Mouse (Mus musculus): ENCODE results near the gene Gpatch8. TPM values are rescaled to one million over a fixed set of nuclear protein-coding genes. Genes with fewer than 3 reads are reported as not detected.

Gene Gpatch8
- polyA plus RNA-seq, 1 experiment from 2014 or later: 36.1 TPM

- Histone ChIP-seq H3K27me3 (replicated peaks; ENCODE audit: control insufficient read depth, insufficient read depth, low read length) (no peaks in the 10 kb centered on the region), H3K4me2 (ENCODE audit: low read depth, low read length) (no peak overlapping the region), H3K27ac (replicated peaks; ENCODE audit: low read depth, low read length) (no peak overlapping the region), H3K9me3 (ENCODE audit: control insufficient read depth, low read length) (no peaks in the 10 kb centered on the region), H3K9ac (ENCODE audit: low read depth, low read length) (no peak overlapping the region), H3K4me1 (ENCODE audit: control insufficient read depth, insufficient read depth, low read length) (peaks cover 16% of the 10 kb centered on the region), H3K36me3 (ENCODE audit: control insufficient read depth, insufficient read depth, low read length) (peaks cover 62% of the 10 kb centered on the region), H3K4me3 (ENCODE audit: low read depth, low read length) (no peak overlapping the region)
- ATAC-seq (ENCODE audit: low read depth) (no peak; the same call in 1 of the 2 replicates), DNase-seq (ENCODE audit: low spot score) (peak; percentile 93)
- 7% methylated on average over 7 of the region's 7 CpGs for WGBS
These were observed 121.8 kb downstream of the Gpatch8 start for GRCm38 (mm10) chr11:102434406-102434805.

GRCm38 (mm10) chr11:102433866-102434265 is 122.3 kb downstream of the Gpatch8 start:
- DNase-seq (ENCODE audit: low spot score): no peak
- no peak overlapping the region for H3K4me3 ChIP-seq (ENCODE audit: low read depth, low read length)
- H3K27ac ChIP-seq (replicated peaks; ENCODE audit: low read depth, low read length): no peak overlapping the region
- peaks cover 56% of the 10 kb centered on the region for H3K36me3 ChIP-seq (ENCODE audit: control insufficient read depth, insufficient read depth, low read length)
- WGBS: 96% methylated on average over 7 of the region's 7 CpGs
- no peaks in the 10 kb centered on the region for H3K9me3 ChIP-seq (ENCODE audit: control insufficient read depth, low read length)
- no peak overlapping the region for H3K9ac ChIP-seq (ENCODE audit: low read depth, low read length)
- no peak overlapping the region for H3K4me2 ChIP-seq (ENCODE audit: low read depth, low read length)
- no peak for ATAC-seq (ENCODE audit: low read depth)
- peaks cover 16% of the 10 kb centered on the region for H3K4me1 ChIP-seq (ENCODE audit: control insufficient read depth, insufficient read depth, low read length)
- no peaks in the 10 kb centered on the region for H3K27me3 ChIP-seq (replicated peaks; ENCODE audit: control insufficient read depth, insufficient read depth, low read length)

DNA sequence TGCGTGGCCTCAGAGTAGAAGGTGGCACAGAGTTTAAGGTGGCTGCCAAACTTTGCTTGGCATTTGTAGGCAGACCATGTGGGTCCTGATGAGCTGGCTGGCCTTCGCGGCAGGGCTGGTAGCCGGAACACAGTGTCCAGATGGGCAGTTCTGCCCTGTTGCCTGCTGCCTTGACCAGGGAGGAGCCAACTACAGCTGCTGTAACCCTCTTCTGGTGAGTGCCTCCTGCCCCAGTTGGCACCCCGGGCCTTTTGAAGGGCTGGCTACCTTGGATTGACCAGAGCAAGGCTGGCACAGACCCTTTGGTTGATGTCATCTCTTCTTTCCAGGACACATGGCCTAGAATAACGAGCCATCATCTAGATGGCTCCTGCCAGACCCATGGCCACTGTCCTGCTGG is 123.3 kb downstream of the Gpatch8 start:
- Histone ChIP-seq H3K9me3 (ENCODE audit: control insufficient read depth, low read length) (no peaks in the 10 kb centered on the region), H3K4me3 (ENCODE audit: low read depth, low read length) (no peak overlapping the region), H3K36me3 (ENCODE audit: control insufficient read depth, insufficient read depth, low read length) (peaks cover 47% of the 10 kb centered on the region), H3K27ac (replicated peaks; ENCODE audit: low read depth, low read length) (no peak overlapping the region), H3K27me3 (replicated peaks; ENCODE audit: control insufficient read depth, insufficient read depth, low read length) (no peaks in the 10 kb centered on the region), H3K4me1 (ENCODE audit: control insufficient read depth, insufficient read depth, low read length) (peaks cover 13% of the 10 kb centered on the region), H3K9ac (ENCODE audit: low read depth, low read length) (peak overlapping the region; percentile 25; the same call in 1 of the 2 replicates), H3K4me2 (ENCODE audit: low read depth, low read length) (no peak overlapping the region)
- WGBS: 93% methylated on average over 6 of the region's 6 CpGs
- DNase-seq (ENCODE audit: low spot score): no peak
- no peak for ATAC-seq (ENCODE audit: low read depth)

DNA sequence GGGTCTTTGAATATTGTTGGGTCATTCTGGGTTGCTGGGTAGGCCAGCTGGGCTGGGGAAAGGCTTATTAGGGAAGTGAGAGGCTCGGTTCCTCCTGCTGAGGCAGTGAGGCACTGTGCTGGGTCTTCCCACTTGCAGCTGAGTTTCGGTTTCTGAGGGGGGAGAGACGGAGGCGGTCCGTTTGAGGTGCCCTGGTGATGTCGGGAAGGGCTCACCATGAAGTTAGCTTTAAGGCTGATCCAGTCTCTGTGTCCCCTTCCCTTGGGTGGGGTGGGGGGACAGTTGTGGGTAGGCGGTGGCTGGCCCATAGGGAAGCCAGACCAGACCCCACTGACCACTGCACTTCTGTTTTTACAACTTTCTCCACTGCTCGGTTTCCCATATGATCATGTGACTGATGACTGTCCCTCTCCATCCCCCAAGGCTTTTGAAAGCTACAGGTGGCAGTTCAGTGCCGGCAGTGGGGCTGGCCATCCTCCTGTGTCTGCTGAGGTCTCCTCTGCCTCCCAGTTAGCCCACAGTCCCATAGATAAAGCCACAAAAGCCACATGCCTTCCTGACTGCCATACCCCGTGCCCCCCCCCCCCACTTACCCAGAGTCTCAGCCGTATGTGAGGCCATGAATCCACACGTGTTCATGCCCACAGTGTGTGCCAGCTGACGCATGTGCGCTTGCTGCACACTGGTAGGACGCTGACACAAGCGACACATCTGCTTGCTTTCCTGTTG is 123.9 kb downstream of the Gpatch8 start:
- Histone ChIP-seq H3K9ac (ENCODE audit: low read depth, low read length) (no peak overlapping the region), H3K4me1 (ENCODE audit: control insufficient read depth, insufficient read depth, low read length) (peaks cover 7% of the 10 kb centered on the region; the same call in 1 of the 2 replicates)

GRCm38 (mm10) chr11:102431728-102432114 is 124.5 kb downstream of the Gpatch8 start:
- H3K9me3 ChIP-seq (ENCODE audit: control insufficient read depth, low read length): no peaks in the 10 kb centered on the region
- no peaks in the 10 kb centered on the region for H3K27me3 ChIP-seq (replicated peaks; ENCODE audit: control insufficient read depth, insufficient read depth, low read length)
- peaks cover 38% of the 10 kb centered on the region for H3K36me3 ChIP-seq (ENCODE audit: control insufficient read depth, insufficient read depth, low read length)
- H3K4me1 ChIP-seq (ENCODE audit: control insufficient read depth, insufficient read depth, low read length): 0 out of 2 replicates have a peak, but pooled peaks cover 3% of the 10 kb centered on the region
- H3K27ac ChIP-seq (replicated peaks; ENCODE audit: low read depth, low read length): no peak overlapping the region
- H3K9ac ChIP-seq (ENCODE audit: low read depth, low read length): no peak overlapping the region
- no peak overlapping the region for H3K4me3 ChIP-seq (ENCODE audit: low read depth, low read length)
- DNase-seq (ENCODE audit: low spot score) (no peak), ATAC-seq (ENCODE audit: low read depth) (no peak)
- 0 out of 2 replicates have a peak overlapping the region, but pooled peaks have one; percentile 11 for H3K4me2 ChIP-seq (ENCODE audit: low read depth, low read length)
- 79% methylated on average over 3 of the region's 3 CpGs for WGBS

More for the DNA sequence above, 123.9 kb downstream of the Gpatch8 start:
- Histone ChIP-seq H3K9me3 (ENCODE audit: control insufficient read depth, low read length) (no peaks in the 10 kb centered on the region), H3K36me3 (ENCODE audit: control insufficient read depth, insufficient read depth, low read length) (peaks cover 42% of the 10 kb centered on the region), H3K27ac (replicated peaks; ENCODE audit: low read depth, low read length) (no peak overlapping the region), H3K4me3 (ENCODE audit: low read depth, low read length) (no peak overlapping the region), H3K4me2 (ENCODE audit: low read depth, low read length) (peak overlapping the region; percentile 11; the same call in 1 of the 2 replicates), H3K27me3 (replicated peaks; ENCODE audit: control insufficient read depth, insufficient read depth, low read length) (no peaks in the 10 kb centered on the region)
- ATAC-seq (ENCODE audit: low read depth) (no peak), DNase-seq (ENCODE audit: low spot score) (no peak)
- 68% methylated on average over 14 of the region's 16 CpGs for WGBS

- Histone ChIP-seq H3K4me2 (ENCODE audit: low read depth, low read length) (peak overlapping the region; percentile 93), H3K9me3 (ENCODE audit: control insufficient read depth, low read length) (no peaks in the 10 kb centered on the region), H3K4me3 (ENCODE audit: low read depth, low read length) (peak overlapping the region; percentile 67), H3K4me1 (ENCODE audit: control insufficient read depth, insufficient read depth, low read length) (0 out of 2 replicates have a peak, but pooled peaks cover 3% of the 10 kb centered on the region), H3K9ac (ENCODE audit: low read depth, low read length) (peak overlapping the region; percentile 65), H3K36me3 (ENCODE audit: control insufficient read depth, insufficient read depth, low read length) (peaks cover 33% of the 10 kb centered on the region), H3K27ac (replicated peaks; ENCODE audit: low read depth, low read length) (peak overlapping the region; percentile 80), H3K27me3 (replicated peaks; ENCODE audit: control insufficient read depth, insufficient read depth, low read length) (no peaks in the 10 kb centered on the region)
- peak; percentile 56 for ATAC-seq (ENCODE audit: low read depth)
- peak; percentile 91 for DNase-seq (ENCODE audit: low spot score)
- WGBS: 0% methylated on average over 7 of the region's 7 CpGs
These were observed 125.1 kb downstream of the Gpatch8 start for GRCm38 (mm10) chr11:102431018-102431645.

DNA sequence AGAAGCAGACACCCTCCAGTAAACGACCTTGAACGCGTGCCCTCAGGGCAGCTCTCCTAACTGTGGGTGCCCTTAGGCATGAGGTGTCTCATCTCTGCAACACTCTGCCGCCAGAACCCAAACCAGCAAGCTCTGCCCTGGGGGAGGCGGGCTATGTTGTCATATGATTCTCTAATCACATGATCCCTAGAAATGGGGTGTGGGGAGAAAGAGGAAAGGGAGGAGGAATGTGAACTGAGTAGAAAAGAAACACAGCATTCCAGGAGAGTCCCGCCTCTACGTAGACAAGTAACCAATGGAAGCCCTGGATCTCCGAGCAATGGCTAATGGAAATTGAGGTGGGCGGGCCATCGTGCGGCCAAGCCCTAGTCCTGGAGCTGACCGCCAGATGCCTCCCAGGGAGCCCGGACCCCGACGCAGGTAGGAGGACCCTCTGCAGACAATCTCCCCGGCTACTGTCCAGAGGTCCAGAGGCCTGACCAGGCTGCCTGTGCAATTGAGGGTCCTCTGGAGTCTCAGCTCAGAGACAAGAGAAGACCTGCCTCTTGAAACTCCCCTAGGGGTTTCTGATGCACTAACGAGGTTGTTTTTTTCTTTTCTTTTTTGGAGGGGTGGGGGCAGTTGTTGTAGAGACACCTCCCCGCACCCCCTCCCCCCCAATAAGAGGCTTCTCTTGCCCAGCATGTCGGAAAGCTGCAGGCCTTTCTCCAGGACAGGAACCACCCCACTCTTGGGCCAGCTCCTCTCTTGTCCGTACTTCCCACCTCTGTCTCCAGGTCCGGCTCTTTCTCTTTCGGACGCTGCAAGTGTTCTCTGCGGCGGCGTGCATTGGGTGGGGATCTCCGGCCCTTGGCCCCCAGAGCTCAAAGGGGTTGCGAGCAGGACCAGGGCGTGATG is 125.8 kb downstream of the Gpatch8 start, which contains the start of gene Grn:
Grn (plus strand) TSS at position 195 of the 897 bp plus-strand sequence.
- H3K27ac ChIP-seq (replicated peaks; ENCODE audit: low read depth, low read length): peak within 1 kb of the TSS; percentile 80
- DNase-seq (ENCODE audit: low spot score) (peak; percentile 98), ATAC-seq (ENCODE audit: low read depth) (peak; percentile 93)
- peak within 1 kb of the TSS; percentile 65 for H3K9ac ChIP-seq (ENCODE audit: low read depth, low read length)
- H3K27me3 ChIP-seq (replicated peaks; ENCODE audit: control insufficient read depth, insufficient read depth, low read length): no peaks in the 10 kb centered on the region
- H3K4me1 ChIP-seq (ENCODE audit: control insufficient read depth, insufficient read depth, low read length): 0 out of 2 replicates have a peak, but pooled peaks cover 3% of the 10 kb centered on the region
- peaks cover 25% of the 10 kb centered on the region for H3K36me3 ChIP-seq (ENCODE audit: control insufficient read depth, insufficient read depth, low read length)
- WGBS: 0% methylated on average over 29 of the region's 29 CpGs
- no peaks in the 10 kb centered on the region for H3K9me3 ChIP-seq (ENCODE audit: control insufficient read depth, low read length)
- peak within 1 kb of the TSS; percentile 93 for H3K4me2 ChIP-seq (ENCODE audit: low read depth, low read length)
- peak within 1 kb of the TSS; percentile 67 for H3K4me3 ChIP-seq (ENCODE audit: low read depth, low read length)

GRCm38 (mm10) chr11:102429551-102429950 is 126.6 kb downstream of the Gpatch8 start:
- Histone ChIP-seq H3K27ac (replicated peaks; ENCODE audit: low read depth, low read length) (no peak overlapping the region), H3K9ac (ENCODE audit: low read depth, low read length) (peak overlapping the region; percentile 57), H3K4me1 (ENCODE audit: control insufficient read depth, insufficient read depth, low read length) (0 out of 2 replicates have a peak, but pooled peaks cover 3% of the 10 kb centered on the region), H3K4me2 (ENCODE audit: low read depth, low read length) (peak overlapping the region; percentile 93), H3K9me3 (ENCODE audit: control insufficient read depth, low read length) (no peaks in the 10 kb centered on the region), H3K27me3 (replicated peaks; ENCODE audit: control insufficient read depth, insufficient read depth, low read length) (no peaks in the 10 kb centered on the region), H3K36me3 (ENCODE audit: control insufficient read depth, insufficient read depth, low read length) (peaks cover 17% of the 10 kb centered on the region), H3K4me3 (ENCODE audit: low read depth, low read length) (peak overlapping the region; percentile 67)
- no peak for ATAC-seq (ENCODE audit: low read depth)
- DNase-seq (ENCODE audit: low spot score): no peak
- 45% methylated on average over 3 of the region's 3 CpGs for WGBS
